8 mouse cellular contexts compared by ENCODE assay signal in the genomic region with DNA sequence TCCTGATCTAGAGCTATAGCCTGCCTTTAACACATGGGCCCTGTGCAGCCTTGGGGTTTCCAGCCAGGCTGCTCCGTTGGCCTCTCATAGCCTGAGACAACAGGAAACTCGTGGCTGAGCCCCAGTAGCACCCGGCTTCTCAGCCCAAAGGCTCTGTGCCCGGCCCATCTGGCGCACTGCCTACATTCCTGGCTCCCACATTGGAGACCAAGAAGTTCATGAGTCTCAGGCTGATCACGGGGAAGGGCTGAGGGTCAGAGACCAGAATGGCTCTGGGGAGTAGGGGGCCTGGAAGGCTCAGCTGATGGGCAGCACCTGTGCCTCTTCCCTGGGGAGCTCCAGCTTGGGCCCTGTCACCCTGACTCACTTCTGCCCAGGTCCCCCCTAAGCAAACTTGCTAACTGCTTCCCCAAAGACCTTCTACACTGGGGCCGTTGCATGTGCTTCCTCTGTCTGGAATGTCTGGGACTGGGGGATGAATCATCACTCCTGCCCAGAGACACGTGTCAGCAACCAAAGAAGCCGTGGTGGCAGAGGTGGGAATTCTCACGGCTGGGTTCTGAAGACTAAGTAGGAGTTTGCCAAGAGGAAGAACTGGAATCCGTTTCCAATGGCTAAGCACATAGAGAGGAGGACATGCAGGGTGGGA. TPM values are rescaled to one million over a fixed set of nuclear protein-coding genes. Genes with fewer than 3 reads are reported as not detected.
DNase-seq lines count a peak whose midpoint lies in the region; ATAC-seq and TF ChIP-seq lines count a peak whose summit lies in the region.

No protein-coding gene starts in this region.

- TF ChIP-seq CTCF in liver, postnatal 0 days (IDR thresholded peaks at IDR 0.05; ENCODE audit: low read depth), result no peak

- no peak for TF ChIP-seq EP300 in liver, postnatal 0 days (IDR thresholded peaks at IDR 0.05; ENCODE audit: low read depth)

- H3K4me1 ChIP-seq in liver, postnatal 0 days (ENCODE audit: insufficient read depth), result peaks cover 10% of the 10 kb centered on the region
- peaks cover 35% of the 10 kb centered on the region for H3K4me1 ChIP-seq in liver, embryonic 12.5 days
- peaks cover 8 to 18% of the 10 kb centered on the region in 2 experiments for H3K4me1 ChIP-seq in heart, embryonic 14.5 days (ENCODE audit: control insufficient read depth in 2 of 2, insufficient read depth in 2 of 2, low read length in 2 of 2)
- peaks cover 20% of the 10 kb centered on the region for H3K4me1 ChIP-seq in lung, embryonic 15.5 days

- no peak overlapping the region for H3K4me2 ChIP-seq in liver, postnatal 0 days (ENCODE audit: low read depth, low read length)
- H3K4me2 ChIP-seq in liver, embryonic 12.5 days, result no peak overlapping the region
- H3K4me2 ChIP-seq in heart, embryonic 14.5 days (ENCODE audit: low read length), result no peak overlapping the region
- H3K4me2 ChIP-seq in lung, embryonic 15.5 days, result no peak overlapping the region

- H3K9me3 ChIP-seq in liver, postnatal 0 days (ENCODE audit: low read length), result no peaks in the 10 kb centered on the region
- no peaks in the 10 kb centered on the region for H3K9me3 ChIP-seq in liver, embryonic 12.5 days (replicated peaks)
- H3K9me3 ChIP-seq in heart, embryonic 14.5 days (ENCODE audit: control insufficient read depth, low read length), result no peaks in the 10 kb centered on the region
- no peaks in the 10 kb centered on the region for H3K9me3 ChIP-seq in lung, embryonic 15.5 days

- no peaks in the 10 kb centered on the region for H3K27me3 ChIP-seq in liver, postnatal 0 days (ENCODE audit: insufficient read depth, low read length)
- H3K27me3 ChIP-seq in liver, embryonic 12.5 days (replicated peaks), result peaks cover 14% of the 10 kb centered on the region
- H3K27me3 ChIP-seq in heart, embryonic 14.5 days (ENCODE audit: control insufficient read depth, insufficient read depth, low read length), result peaks cover 5% of the 10 kb centered on the region
- peaks cover 8% of the 10 kb centered on the region for H3K27me3 ChIP-seq in lung, embryonic 15.5 days

- H3K4me3 ChIP-seq in liver, postnatal 0 days (ENCODE audit: low read depth, low read length), result no peak overlapping the region
- H3K4me3 ChIP-seq in liver, embryonic 12.5 days, result no peak overlapping the region
- no peak overlapping the region for H3K4me3 ChIP-seq in heart, embryonic 14.5 days (ENCODE audit: control insufficient read depth in 1 of 2, insufficient read depth in 1 of 2, low read depth in 1 of 2, low read length in 2 of 2)
- no peak overlapping the region for H3K4me3 ChIP-seq in lung, embryonic 15.5 days

- H3K27ac ChIP-seq in liver, postnatal 0 days (ENCODE audit: low read depth), result no peak overlapping the region
- H3K27ac ChIP-seq in liver, embryonic 12.5 days, result no peak overlapping the region
- H3K27ac ChIP-seq in heart, embryonic 14.5 days (replicated peaks in 1 of 2; ENCODE audit: control insufficient read depth in 1 of 2, insufficient read depth in 1 of 2, low read depth in 2 of 2, low read length in 2 of 2), result no peak overlapping the region
- no peak overlapping the region for H3K27ac ChIP-seq in lung, embryonic 15.5 days

- ATAC-seq in liver, postnatal 0 days, result no peak
- ATAC-seq in liver, embryonic 12.5 days, result no peak
- ATAC-seq in heart, embryonic 14.5 days (ENCODE audit: insufficient number of reproducible peaks, insufficient read depth, low FRiP score, low read depth), result no peak; the same call in 1 of the 2 replicates
- peak; percentile 53; the same call in 1 of the 2 replicates for ATAC-seq in lung, embryonic 15.5 days (ENCODE audit: borderline replicate concordance, extremely low read depth, low FRiP score, low TSS enrichment)

- 30% methylated on average over 11 of the region's 11 CpGs for WGBS in liver, postnatal 0 days (ENCODE audit: insufficient replicate concordance)
- 40% methylated on average over 11 of the region's 11 CpGs for WGBS in liver, embryonic 12.5 days (ENCODE audit: insufficient replicate concordance)
- WGBS in heart, embryonic 14.5 days, result 27% methylated on average over 11 of the region's 11 CpGs
- 27% methylated on average over 11 of the region's 11 CpGs for WGBS in lung, embryonic 15.5 days

- no peaks in the 10 kb centered on the region for H3K36me3 ChIP-seq in liver, postnatal 0 days (replicated peaks; ENCODE audit: insufficient read depth, low read length)
- no peaks in the 10 kb centered on the region for H3K36me3 ChIP-seq in liver, embryonic 12.5 days
- H3K36me3 ChIP-seq in heart, embryonic 14.5 days (ENCODE audit: control insufficient read depth, insufficient read depth, low read length), result no peaks in the 10 kb centered on the region
- H3K36me3 ChIP-seq in lung, embryonic 15.5 days, result no peaks in the 10 kb centered on the region

- DNase-seq in liver, postnatal 0 days, result peak; percentile 53
- DNase-seq in brain, adult 2 months (ENCODE audit: low read depth, low spot score), result peak; percentile 65
- DNase-seq in layer of hippocampus, adult 9-11 months, result no peak
- DNase-seq in left cerebral cortex, adult 18-20 months (ENCODE audit: low spot score in 2 of 2), result no peak
- DNase-seq in layer of hippocampus, postnatal 36 days, result no peak

- no peak overlapping the region; the same call in 1 of the 2 replicates for H3K9ac ChIP-seq in liver, postnatal 0 days (replicated peaks)
- H3K9ac ChIP-seq in liver, embryonic 12.5 days, result no peak overlapping the region
- peak overlapping the region; percentile 32; the same call in 1 of the 2 replicates for H3K9ac ChIP-seq in heart, embryonic 14.5 days (ENCODE audit: low read length)
- H3K9ac ChIP-seq in lung, embryonic 15.5 days, result no peak overlapping the region; the same call in 1 of the 2 replicates

RNA-seq across cellular contexts. Expression of a gene that starts 2.2 kb away (rescaled TPM):
- 6.5 and 7.6 TPM in 2 replicates for polyA plus RNA-seq in liver, postnatal 0 days (2015; fragmentation: Nextera tagmentation; extraction: Ambion mirVana)
- 14.4 TPM in 2 replicates for polyA plus RNA-seq in liver, embryonic 12.5 days (2016; fragmentation: Nextera tagmentation; extraction: Ambion mirVana)
- polyA plus RNA-seq in heart, embryonic 14.5 days (2014; fragmentation: Nextera tagmentation; extraction: Ambion mirVana), result 5.3 and 7.6 TPM in 2 replicates
- polyA plus RNA-seq in lung, embryonic 15.5 days (2015; fragmentation: Nextera tagmentation; extraction: Ambion mirVana), result 11.6 and 12.9 TPM in 2 replicates
- total RNA-seq in left cerebral cortex, adult 18-20 months (2021), result 10 to 100 TPM in 1 of 2 experiments, 1 to 10 TPM in 1; 9.9 to 10.3 TPM
- 10 to 100 TPM; 10.1 to 10.2 TPM for total RNA-seq in layer of hippocampus, postnatal 36 days (2021)

RNA-seq across cellular contexts. Expression of a gene that starts 28.2 kb away (rescaled TPM):
- 0.23 and 0.27 TPM in 2 replicates for polyA plus RNA-seq in liver, postnatal 0 days (2015; fragmentation: Nextera tagmentation; extraction: Ambion mirVana)
- polyA plus RNA-seq in liver, embryonic 12.5 days (2016; fragmentation: Nextera tagmentation; extraction: Ambion mirVana), result 0.89 TPM in 2 replicates
- polyA plus RNA-seq in heart, embryonic 14.5 days (2014; fragmentation: Nextera tagmentation; extraction: Ambion mirVana), result 0.09 TPM in 2 replicates
- 0.19 and 0.20 TPM in 2 replicates for polyA plus RNA-seq in lung, embryonic 15.5 days (2015; fragmentation: Nextera tagmentation; extraction: Ambion mirVana)
- under 1 TPM; 0.60 to 0.66 TPM for total RNA-seq in left cerebral cortex, adult 18-20 months (2021)
- total RNA-seq in layer of hippocampus, postnatal 36 days (2021), result 1 to 10 TPM; 1.1 to 1.2 TPM

Comparison
In these comparisons a context has a peak if more than half of its experiments do, and no peak if none do; other contexts are left out.
1. DNase-seq: peak in liver, postnatal 0 days (single experiment) and brain, adult 2 months (single experiment); none in layer of hippocampus, adult 9-11 months (single experiment), left cerebral cortex, adult 18-20 months (0 of 2) and layer of hippocampus, postnatal 36 days (0 of 2).